Mouse (Mus musculus): ENCODE data around the gene Ppp1r14b. TPM values are rescaled to one million over a fixed set of nuclear protein-coding genes. Genes with fewer than 3 reads are reported as not detected.
"Not testable (repeated sequence)": the region's sequence is repeated elsewhere in the genome, so short reads cannot be mapped to it uniquely, and the experiment has no call there.

Ppp1r14b gene
- total RNA-seq, 4 experiments from 2014 or later: 56.6 to 72.1 (median 59.0) TPM

GRCm38 (mm10) chr19:6975537-6976521 lies 1.1 kb downstream of the Ppp1r14b start, which contains the start of gene Plcb3:
Gene Plcb3 (minus strand): TSS chr19:6976470.
- no peak for DNase-seq (ENCODE audit: low spot score in 2 of 2)

- no peak for DNase-seq (ENCODE audit: low spot score in 2 of 2)
Observed at GRCm38 (mm10) chr19:6977759-6978638, 3.2 kb downstream of the Ppp1r14b start.

GRCm38 (mm10) chr19:6978639-6978974 lies 3.8 kb downstream of the Ppp1r14b start:
- no peak for DNase-seq (ENCODE audit: low spot score in 2 of 2)

GRCm38 (mm10) chr19:6979001-6979479 lies 4.3 kb downstream of the Ppp1r14b start:
- peak in 1 of 2 experiments; percentile 76 for DNase-seq (ENCODE audit: low spot score in 2 of 2)

- peak; percentile 97 to 100 for DNase-seq (ENCODE audit: low spot score in 2 of 2)
Observed at GRCm38 (mm10) chr19:6979486-6980380, 5.0 kb downstream of the Ppp1r14b start.

- peak in 1 of 2 experiments; percentile 98 for DNase-seq (ENCODE audit: low spot score in 2 of 2)
Observed at GRCm38 (mm10) chr19:6980381-6981093, 5.8 kb downstream of the Ppp1r14b start, which contains the start of gene Fkbp2. Gene Fkbp2 (minus strand): TSS chr19:6980501.

GRCm38 (mm10) chr19:6981465-6981864 lies 6.7 kb downstream of the Ppp1r14b start:
- DNase-seq (ENCODE audit: low spot score in 2 of 2): no peak

- no peak for DNase-seq (ENCODE audit: low spot score in 2 of 2)
Observed at GRCm38 (mm10) chr19:6983621-6984020, 8.9 kb downstream of the Ppp1r14b start.

GRCm38 (mm10) chr19:6985300-6985699 lies 10.5 kb downstream of the Ppp1r14b start:
- no peak for DNase-seq (ENCODE audit: low spot score in 2 of 2)

- no peak for DNase-seq (ENCODE audit: low spot score in 2 of 2)
Observed at GRCm38 (mm10) chr19:6985951-6986708, 11.4 kb downstream of the Ppp1r14b start.

GRCm38 (mm10) chr19:6987061-6987903 lies 12.5 kb downstream of the Ppp1r14b start, which contains the start of gene Vegfb:
Gene Vegfb (minus strand): TSS chr19:6987651.
- DNase-seq (ENCODE audit: low spot score in 2 of 2): peak in 1 of 2 experiments; percentile 60

GRCm38 (mm10) chr19:6987904-6988285 lies 13.1 kb downstream of the Ppp1r14b start:
- DNase-seq (ENCODE audit: low spot score in 2 of 2): peak in 1 of 2 experiments; percentile 8

GRCm38 (mm10) chr19:6989251-6989650 lies 14.5 kb downstream of the Ppp1r14b start:
- DNase-seq (ENCODE audit: low spot score in 2 of 2): no peak

GRCm38 (mm10) chr19:6990712-6991111 lies 15.9 kb downstream of the Ppp1r14b start:
- no peak for DNase-seq (ENCODE audit: low spot score in 2 of 2)

GRCm38 (mm10) chr19:6991166-6991565 lies 16.4 kb downstream of the Ppp1r14b start:
- not testable (repeated sequence) for DNase-seq (ENCODE audit: low spot score in 2 of 2)

- peak; percentile 80 to 96 for DNase-seq (ENCODE audit: low spot score in 2 of 2)
Observed at GRCm38 (mm10) chr19:6992011-6992858, 17.5 kb downstream of the Ppp1r14b start, which contains the start of gene Dnajc4. Gene Dnajc4 (minus strand): TSS chr19:6992572.

All from left cerebral cortex, adult 8-10 months (tissue).